Mouse (Mus musculus) hindbrain, postnatal 0 days (tissue): ENCODE results near the gene Rpp25l. TPM values are rescaled to one million over a fixed set of nuclear protein-coding genes. Genes with fewer than 3 reads are reported as not detected.

Experiments used
- ATAC-seq: fragments of 200-750 bp; cut with Nextera tagmentation; 2 replicates; pipeline ENCODE4 v1.8.0; 2017; ENCODE audit warnings: mild to moderate bottlenecking, moderate TSS enrichment, moderate library complexity
- DNase-seq: peaks from one replicate; pipeline ENCODE4 v3.0.0-alpha.2; 2015; ENCODE audit warnings: low spot score
- H3K27ac ChIP-seq: fragments of 300-500 bp; sonication (generic); 2 replicates; pipeline ENCODE4 v1.5.1; 2014; ENCODE audit warnings: mild to moderate bottlenecking
- H3K27me3 ChIP-seq: fragments of 300-500 bp; sonication (generic); 2 replicates; pipeline ENCODE4 v1.6.1; 2014; ENCODE audit warnings: low read length, mixed read lengths; ENCODE audit not compliant: insufficient read depth
- H3K36me3 ChIP-seq: fragments of 300-500 bp; sonication (generic); 2 replicates; pipeline ENCODE4 v1.6.1; 2014; ENCODE audit warnings: low read length, mixed read lengths; ENCODE audit not compliant: insufficient read depth
- H3K4me1 ChIP-seq: fragments of 300-500 bp; sonication (generic); 2 replicates; pipeline ENCODE4 v1.6.1; 2014; ENCODE audit warnings: antibody characterized with exemption, low read length, mixed read lengths; ENCODE audit not compliant: insufficient read depth
- H3K4me2 ChIP-seq: fragments of 300-500 bp; sonication (generic); 2 replicates; pipeline ENCODE4 v1.6.1; 2014; ENCODE audit warnings: low read depth, mild to moderate bottlenecking, low read length, moderate library complexity, mixed read lengths
- H3K4me3 ChIP-seq: fragments of 300-500 bp; sonication (generic); 2 replicates; pipeline ENCODE4 v1.5.1; 2014; ENCODE audit warnings: low read length
- H3K9ac ChIP-seq: fragments of 300-500 bp; sonication (generic); replicated peaks from 2 replicates; pipeline ENCODE4 v1.6.1; 2014; ENCODE audit warnings: mild to moderate bottlenecking, low read length, moderate library complexity, mixed read lengths
- H3K9me3 ChIP-seq: fragments of 300-500 bp; sonication (generic); 2 replicates; pipeline ENCODE4 v1.6.1; 2016; ENCODE audit warnings: low read length, mixed read lengths
- CTCF ChIP-seq: IDR thresholded peaks from 2 replicates; pipeline ENCODE4 v1.5.1; 2016; ENCODE audit warnings: antibody characterized with exemption, control low read depth, low read depth
- WGBS: fragments of 180-500 bp; shearing (Covaris S2); extraction: QIAGEN DNeasy Blood & Tissue Kit; methylation state at CpG from one replicate; pipeline ENCODE4 v1.1.7; 2014; 5-methylcytosine and 5-hydroxymethylcytosine counted together
- polyA plus RNA-seq: library from polyadenylated mRNA; unstranded; fragments of >200 nt; fragmentation: Nextera tagmentation; extraction: Ambion mirVana; gene quantifications from 2 replicates; pipeline ENCODE4 v1.2.1, GENCODE M21; 2015
- total RNA-seq: library from RNA; depleted of rRNA; stranded (reverse); fragments of >200 nt; gene quantifications from 2 replicates; pipeline ENCODE4 v1.2.3, GENCODE M21; 2014

The Rpp25l gene
- total and polyA plus RNA-seq, 2 experiments from 2014 or later = 35.0 to 47.3 TPM

- Histone ChIP-seq H3K36me3 (no peaks in the 10 kb centered on the region), H3K4me2 (peak within 1 kb of the TSS; percentile 95), H3K9me3 (no peaks in the 10 kb centered on the region), H3K27ac (peak within 1 kb of the TSS; percentile 90), H3K4me1 (peaks cover 13% of the 10 kb centered on the region), H3K27me3 (no peaks in the 10 kb centered on the region), H3K4me3 (peak within 1 kb of the TSS; percentile 76), H3K9ac (peak within 1 kb of the TSS; percentile 72)
- under 1% methylated on average over 57 of the region's 57 CpGs for WGBS
- DNase-seq = peak; percentile 89
- peak; percentile 75 for ATAC-seq
- peak; percentile 91 for TF ChIP-seq CTCF
These were observed 42.3 kb upstream of the Rpp25l start, which contains the start of gene Sigmar1 for GRCm38 (mm10) chr4:41755338-41756305. TSS of gene Sigmar1 (minus strand) at chr4:41756157.

GRCm38 (mm10) chr4:41754797-41755337 lies 41.5 kb upstream of the Rpp25l start, which contains the start of gene Galt:
TSS of gene Galt (plus strand) at chr4:41755228.
- H3K4me3 ChIP-seq = peak within 1 kb of the TSS; percentile 76
- H3K4me1 ChIP-seq = peaks cover 6% of the 10 kb centered on the region; the same call in 1 of the 2 replicates
- H3K27me3 ChIP-seq = no peaks in the 10 kb centered on the region
- H3K36me3 ChIP-seq = no peaks in the 10 kb centered on the region
- peak; percentile 73 for DNase-seq
- H3K9me3 ChIP-seq = no peaks in the 10 kb centered on the region
- 14% methylated on average over 14 of the region's 14 CpGs for WGBS
- ATAC-seq = peak; percentile 73
- TF ChIP-seq CTCF = no peak
- peak within 1 kb of the TSS; percentile 72 for H3K9ac ChIP-seq
- peak within 1 kb of the TSS; percentile 95 for H3K4me2 ChIP-seq
- H3K27ac ChIP-seq = peak within 1 kb of the TSS; percentile 90

GRCm38 (mm10) chr4:41745021-41745420 lies 31.7 kb upstream of the Rpp25l start:
- WGBS = 77% methylated on average over 1 of the region's 1 CpGs
- ATAC-seq = no peak

GRCm38 (mm10) chr4:41744131-41744530 lies 30.8 kb upstream of the Rpp25l start:
- Histone ChIP-seq H3K9ac (no peak overlapping the region), H3K27ac (no peak overlapping the region), H3K4me3 (no peak overlapping the region), H3K4me2 (no peak overlapping the region), H3K27me3 (no peaks in the 10 kb centered on the region), H3K36me3 (0 out of 2 replicates have a peak, but pooled peaks cover 1% of the 10 kb centered on the region), H3K4me1 (no peaks in the 10 kb centered on the region), H3K9me3 (0 out of 2 replicates have a peak, but pooled peaks cover 4% of the 10 kb centered on the region)
- DNase-seq = no peak
- 75% methylated on average over 2 of the region's 2 CpGs for WGBS
- no peak for TF ChIP-seq CTCF
- no peak for ATAC-seq

More at GRCm38 (mm10) chr4:41745021-41745420, 31.7 kb upstream of the Rpp25l start:
- H3K9me3 ChIP-seq = 0 out of 2 replicates have a peak, but pooled peaks cover 4% of the 10 kb centered on the region
- H3K4me1 ChIP-seq = no peaks in the 10 kb centered on the region
- no peak overlapping the region for H3K4me2 ChIP-seq
- H3K4me3 ChIP-seq = no peak overlapping the region
- H3K27me3 ChIP-seq = no peaks in the 10 kb centered on the region
- H3K9ac ChIP-seq = no peak overlapping the region
- H3K27ac ChIP-seq = no peak overlapping the region
- no peak for TF ChIP-seq CTCF
- no peaks in the 10 kb centered on the region for H3K36me3 ChIP-seq
- no peak for DNase-seq

GRCm38 (mm10) chr4:41741158-41741560 lies 27.8 kb upstream of the Rpp25l start:
- Histone ChIP-seq H3K4me3 (peak overlapping the region; percentile 57), H3K27ac (peak overlapping the region; percentile 88), H3K4me2 (peak overlapping the region; percentile 76), H3K27me3 (no peaks in the 10 kb centered on the region), H3K36me3 (0 out of 2 replicates have a peak, but pooled peaks cover 10% of the 10 kb centered on the region), H3K9me3 (no peaks in the 10 kb centered on the region), H3K9ac (peak overlapping the region; percentile 69), H3K4me1 (no peaks in the 10 kb centered on the region)
- DNase-seq (peak; percentile 97), ATAC-seq (peak; percentile 96)
- WGBS = under 1% methylated on average over 27 of the region's 27 CpGs
- no peak; the same call in 1 of the 2 replicates for TF ChIP-seq CTCF

GRCm38 (mm10) chr4:41740380-41741157 lies 27.2 kb upstream of the Rpp25l start:
- under 1% methylated on average over 48 of the region's 48 CpGs for WGBS
- H3K9ac ChIP-seq = peak overlapping the region; percentile 69
- H3K36me3 ChIP-seq = 0 out of 2 replicates have a peak, but pooled peaks cover 10% of the 10 kb centered on the region
- H3K4me1 ChIP-seq = no peaks in the 10 kb centered on the region
- H3K27me3 ChIP-seq = no peaks in the 10 kb centered on the region
- peak overlapping the region; percentile 57 for H3K4me3 ChIP-seq
- no peaks in the 10 kb centered on the region for H3K9me3 ChIP-seq
- H3K27ac ChIP-seq = peak overlapping the region; percentile 88
- peak overlapping the region; percentile 76 for H3K4me2 ChIP-seq
- TF ChIP-seq CTCF = peak; percentile 35; the same call in 1 of the 2 replicates
- DNase-seq = peak; percentile 69
- peak; percentile 79 for ATAC-seq
